ENCODE assay signal across 8 mouse cellular contexts in genomic region chr6:89362281-89363106, GRCm38 (mm10). TPM values are rescaled to one million over a fixed set of nuclear protein-coding genes. Genes with fewer than 3 reads are reported as not detected.
DNase-seq lines count a peak whose midpoint lies in the region; ATAC-seq and TF ChIP-seq lines count a peak whose summit lies in the region.

Gene Plxna1 (minus strand): TSS chr6:89362620.

- no peaks in the 10 kb centered on the region for H3K9me3 ChIP-seq in forebrain, embryonic 13.5 days (replicated peaks)
- peaks cover 2% of the 10 kb centered on the region; the same call in 1 of the 2 replicates for H3K9me3 ChIP-seq in heart, embryonic 16.5 days (replicated peaks; ENCODE audit: control insufficient read depth, low read length)
- no peaks in the 10 kb centered on the region for H3K9me3 ChIP-seq in lung, embryonic 14.5 days (ENCODE audit: low read depth, low read length)

- WGBS in forebrain, embryonic 13.5 days: under 1% methylated on average over 80 of the region's 110 CpGs
- WGBS in heart, embryonic 16.5 days: under 1% methylated on average over 108 of the region's 110 CpGs
- under 1% methylated on average over 72 of the region's 110 CpGs for WGBS in lung, embryonic 14.5 days
- 5% methylated on average over 110 of the region's 110 CpGs for WGBS in olfactory bulb, adult 2 months

- peak; percentile 76 for DNase-seq in Muller cell, postnatal 12 days (ENCODE audit: inconsistent ontology term)
- DNase-seq in c-Kit-positive CD71-positive TER-119-negative erythroid progenitor cells, embryonic 14.5 days (ENCODE audit: low read depth): peak; percentile 15
- DNase-seq in kidney, postnatal 25 days: peak; percentile 53 to 77
- DNase-seq in lung, embryonic 14.5 days: peak; percentile 84
- peak; percentile 57 for DNase-seq in urinary bladder, postnatal 14 days (ENCODE audit: low spot score)

- ATAC-seq in forebrain, embryonic 13.5 days: peak; percentile 77
- peak; percentile 83 for ATAC-seq in heart, embryonic 16.5 days (replicated peaks; ENCODE audit: extremely low read depth, insufficient read depth, low FRiP score)
- ATAC-seq in lung, embryonic 14.5 days (ENCODE audit: insufficient read depth): peak; percentile 83

- H3K27ac ChIP-seq in forebrain, embryonic 13.5 days: peak within 1 kb of the TSS; percentile 80
- H3K27ac ChIP-seq in heart, embryonic 16.5 days (ENCODE audit: low read length): peak within 1 kb of the TSS; percentile 53
- H3K27ac ChIP-seq in lung, embryonic 14.5 days (ENCODE audit: low read depth): peak within 1 kb of the TSS; percentile 69
- no peak within 1 kb of the TSS for H3K27ac ChIP-seq in olfactory bulb, adult 2 months (ENCODE audit: insufficient read depth, low read depth, low read length)

- H3K36me3 ChIP-seq in forebrain, embryonic 13.5 days (ENCODE audit: poor library complexity, severe bottlenecking): 0 out of 2 replicates have a peak, but pooled peaks cover 1% of the 10 kb centered on the region
- no peaks in the 10 kb centered on the region for H3K36me3 ChIP-seq in heart, embryonic 16.5 days (ENCODE audit: control insufficient read depth, insufficient read depth)
- H3K36me3 ChIP-seq in lung, embryonic 14.5 days (ENCODE audit: insufficient read depth): 0 out of 2 replicates have a peak, but pooled peaks cover 2% of the 10 kb centered on the region

- H3K4me2 ChIP-seq in forebrain, embryonic 13.5 days: peak within 1 kb of the TSS; percentile 88
- peak within 1 kb of the TSS; percentile 98 for H3K4me2 ChIP-seq in heart, embryonic 16.5 days (ENCODE audit: low read depth, low read length)
- H3K4me2 ChIP-seq in lung, embryonic 14.5 days: peak within 1 kb of the TSS; percentile 87

- peaks cover 17% of the 10 kb centered on the region for H3K27me3 ChIP-seq in forebrain, embryonic 13.5 days
- H3K27me3 ChIP-seq in heart, embryonic 16.5 days (ENCODE audit: control insufficient read depth, insufficient read depth, low read length): peaks cover 6% of the 10 kb centered on the region
- H3K27me3 ChIP-seq in lung, embryonic 14.5 days (ENCODE audit: insufficient read depth, low read length): peaks cover 11% of the 10 kb centered on the region; the same call in 1 of the 2 replicates

- H3K9ac ChIP-seq in forebrain, embryonic 13.5 days: peak within 1 kb of the TSS; percentile 99
- H3K9ac ChIP-seq in heart, embryonic 16.5 days (ENCODE audit: low read length): peak within 1 kb of the TSS; percentile 98
- H3K9ac ChIP-seq in lung, embryonic 14.5 days: peak within 1 kb of the TSS; percentile 91

- TF ChIP-seq CTCF in lung, embryonic 14.5 days (IDR thresholded peaks at IDR 0.05; ENCODE audit: low read depth): peak; percentile 51
- TF ChIP-seq CTCF in olfactory bulb, adult 2 months (IDR thresholded peaks at IDR 0.05; ENCODE audit: insufficient read depth, low read depth, low read length): peak; percentile 56; the same call in 1 of the 2 replicates

- H3K4me1 ChIP-seq in forebrain, embryonic 13.5 days: peaks cover 47% of the 10 kb centered on the region
- H3K4me1 ChIP-seq in heart, embryonic 16.5 days (ENCODE audit: control insufficient read depth, insufficient read depth, low read length): peaks cover 27% of the 10 kb centered on the region
- H3K4me1 ChIP-seq in lung, embryonic 14.5 days (ENCODE audit: insufficient read depth): peaks cover 14% of the 10 kb centered on the region; the same call in 1 of the 2 replicates
- H3K4me1 ChIP-seq in olfactory bulb, adult 2 months (ENCODE audit: control insufficient read depth, insufficient read depth, low read length): peaks cover 35% of the 10 kb centered on the region

- peak; percentile 45; the same call in 1 of the 2 replicates for TF ChIP-seq POLR2A in olfactory bulb, adult 2 months (IDR thresholded peaks at IDR 0.05; ENCODE audit: insufficient read depth, low read depth, low read length)

- H3K4me3 ChIP-seq in forebrain, embryonic 13.5 days: peak within 1 kb of the TSS; percentile 98
- peak within 1 kb of the TSS; percentile 96 for H3K4me3 ChIP-seq in heart, embryonic 16.5 days (ENCODE audit: low read length)
- peak within 1 kb of the TSS; percentile 95 for H3K4me3 ChIP-seq in lung, embryonic 14.5 days (ENCODE audit: low read depth, low read length)
- H3K4me3 ChIP-seq in olfactory bulb, adult 2 months (ENCODE audit: insufficient read depth, low read depth, low read length): peak within 1 kb of the TSS; percentile 90

RNA-seq across cellular contexts. Expression of gene Plxna1, which starts in this region (rescaled TPM):
- polyA plus RNA-seq in forebrain, embryonic 13.5 days (2015; fragmentation: Nextera tagmentation; extraction: Ambion mirVana): 34.8 and 37.4 TPM in 2 replicates
- polyA plus RNA-seq in heart, embryonic 16.5 days (2015; fragmentation: Nextera tagmentation; extraction: Ambion mirVana): 7.5 and 12.2 TPM in 2 replicates
- 26.8 and 32.2 TPM in 2 replicates for polyA plus RNA-seq in lung, embryonic 14.5 days (2014; fragmentation: Nextera tagmentation; extraction: Ambion mirVana)
- not detected in 2 replicates for polyA plus RNA-seq in olfactory bulb, adult 2 months (2012; ENCODE audit: insufficient read depth, insufficient read length, low replicate concordance, missing spikeins)

Comparison
In these comparisons a context has a peak if more than half of its experiments do, and no peak if none do; other contexts are left out.
1. DNase-seq: peak in every context shown above with its lines; median percentile 84 in lung, embryonic 14.5 days; 76 in Muller cell, postnatal 12 days; 65 in kidney, postnatal 25 days; 57 in urinary bladder, postnatal 14 days; 15 in c-Kit-positive CD71-positive TER-119-negative erythroid progenitor cells, embryonic 14.5 days.